Mouse (Mus musculus) embryonic facial prominence, embryonic 13.5 days (tissue): ENCODE measurements around the gene Sh3rf1. TPM values are rescaled to one million over a fixed set of nuclear protein-coding genes. Genes with fewer than 3 reads are reported as not detected.
A peak's percentile ranks its signal among the peaks of the same experiment; 100 is the strongest.

ENCODE experiments used
- ATAC-seq: fragments of 200-750 bp; cut with Nextera tagmentation; 2 replicates; pipeline ENCODE4 v1.8.0; 2017; ENCODE audit warnings: low read depth; ENCODE audit not compliant: insufficient number of reproducible peaks, insufficient read depth, low FRiP score, low TSS enrichment
- H3K27ac ChIP-seq: fragments of 300-500 bp; sonication (generic); 2 replicates; pipeline ENCODE4 v1.5.1; 2015; ENCODE audit warnings: moderate library complexity, mild to moderate bottlenecking, inconsistent platforms
- H3K27me3 ChIP-seq: fragments of 300-500 bp; sonication (generic); 2 replicates; pipeline ENCODE4 v1.6.1; 2015; ENCODE audit warnings: mild to moderate bottlenecking, inconsistent platforms
- H3K36me3 ChIP-seq: fragments of 300-500 bp; sonication (generic); 2 replicates; pipeline ENCODE4 v1.6.1; 2015; ENCODE audit warnings: mild to moderate bottlenecking, inconsistent platforms
- H3K4me1 ChIP-seq: fragments of 300-500 bp; sonication (generic); 2 replicates; pipeline ENCODE4 v1.6.1; 2015; ENCODE audit warnings: inconsistent platforms
- H3K4me2 ChIP-seq: fragments of 300-500 bp; sonication (generic); 2 replicates; pipeline ENCODE4 v1.6.1; 2015; ENCODE audit warnings: moderate library complexity, mild to moderate bottlenecking, inconsistent platforms
- H3K4me3 ChIP-seq: fragments of 300-500 bp; sonication (generic); 2 replicates; pipeline ENCODE4 v1.5.1; 2015; ENCODE audit warnings: mild to moderate bottlenecking, inconsistent platforms
- H3K9ac ChIP-seq: fragments of 300-500 bp; sonication (generic); 2 replicates; pipeline ENCODE4 v1.6.1; 2015; ENCODE audit warnings: mild to moderate bottlenecking, inconsistent platforms
- H3K9me3 ChIP-seq: fragments of 300-500 bp; sonication (generic); 2 replicates; pipeline ENCODE4 v1.6.1; 2016; ENCODE audit warnings: inconsistent platforms
- WGBS: fragments of 180-500 bp; shearing (Covaris S2); methylation state at CpG from one replicate; pipeline ENCODE4 v1.1.7; 2015; ENCODE audit warnings: mixed read lengths; 5-methylcytosine and 5-hydroxymethylcytosine counted together
- polyA plus RNA-seq: library from polyadenylated mRNA; unstranded; fragments of >200 nt; fragmentation: Nextera tagmentation; extraction: Ambion mirVana; gene quantifications from 2 replicates; pipeline ENCODE4 v1.2.1, GENCODE M21; 2015

Sh3rf1 gene
- polyA plus RNA-seq, 1 experiment from 2014 or later: 14.9 TPM

- Histone ChIP-seq H3K9ac (peak overlapping the region; percentile 86), H3K36me3 (peaks cover 2% of the 10 kb centered on the region; the same call in 1 of the 2 replicates), H3K27me3 (no peaks in the 10 kb centered on the region), H3K4me2 (peak overlapping the region; percentile 84), H3K27ac (no peak overlapping the region), H3K4me1 (peaks cover 43% of the 10 kb centered on the region), H3K4me3 (peak overlapping the region; percentile 86), H3K9me3 (no peaks in the 10 kb centered on the region)
- ATAC-seq: no peak
- 32% methylated on average over 20 of the region's 20 CpGs for WGBS
Observed at GRCm38 (mm10) chr8:61225581-61226395, 2.1 kb downstream of the Sh3rf1 start.

- no peaks in the 10 kb centered on the region for H3K9me3 ChIP-seq
- no peak for ATAC-seq
- H3K4me2 ChIP-seq: peak overlapping the region; percentile 84
- peaks cover 49% of the 10 kb centered on the region for H3K4me1 ChIP-seq
- no peaks in the 10 kb centered on the region for H3K27me3 ChIP-seq
- peaks cover 5% of the 10 kb centered on the region; the same call in 1 of the 2 replicates for H3K36me3 ChIP-seq
- no peak overlapping the region for H3K27ac ChIP-seq
- H3K4me3 ChIP-seq: peak overlapping the region; percentile 86; the same call in 1 of the 2 replicates
- H3K9ac ChIP-seq: no peak overlapping the region
- WGBS: 53% methylated on average over 5 of the region's 5 CpGs
Observed at GRCm38 (mm10) chr8:61226632-61227031, 3.0 kb downstream of the Sh3rf1 start.

DNA sequence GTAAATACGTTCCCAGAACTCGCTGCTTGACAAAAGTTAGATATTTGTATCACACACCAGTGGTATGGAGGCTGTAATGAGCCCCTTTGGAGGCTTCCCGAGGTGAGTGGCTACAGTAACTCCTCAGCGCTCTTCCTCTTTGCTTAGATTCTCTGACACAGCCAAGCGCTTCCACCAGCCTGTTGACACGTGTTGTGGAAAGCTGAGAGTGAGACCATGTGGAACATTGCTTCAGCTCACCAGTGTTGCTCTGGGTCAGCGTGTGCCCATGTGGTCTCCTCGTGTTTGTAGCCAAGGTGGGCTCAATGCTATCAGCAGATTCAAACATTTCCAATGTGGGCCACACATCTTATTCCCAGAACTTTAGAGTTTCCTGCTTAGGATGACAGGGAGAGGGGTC is 5.0 kb downstream of the Sh3rf1 start:
- Histone ChIP-seq H3K4me2 (peak overlapping the region; percentile 84), H3K9me3 (no peaks in the 10 kb centered on the region), H3K9ac (no peak overlapping the region), H3K27me3 (no peaks in the 10 kb centered on the region), H3K4me3 (peak overlapping the region; percentile 3; the same call in 1 of the 2 replicates), H3K36me3 (peaks cover 5% of the 10 kb centered on the region; the same call in 1 of the 2 replicates), H3K4me1 (peaks cover 64% of the 10 kb centered on the region), H3K27ac (no peak overlapping the region)
- no peak for ATAC-seq
- WGBS: 56% methylated on average over 8 of the region's 8 CpGs

GRCm38 (mm10) chr8:61229511-61230195 is 6.0 kb downstream of the Sh3rf1 start:
- H3K27ac ChIP-seq: no peak overlapping the region

GRCm38 (mm10) chr8:61230881-61231755 is 7.4 kb downstream of the Sh3rf1 start:
- no peaks in the 10 kb centered on the region for H3K9me3 ChIP-seq
- H3K27ac ChIP-seq: no peak overlapping the region
- peaks cover 70% of the 10 kb centered on the region for H3K4me1 ChIP-seq
- H3K27me3 ChIP-seq: no peaks in the 10 kb centered on the region
- no peak overlapping the region for H3K4me3 ChIP-seq
- no peak overlapping the region for H3K9ac ChIP-seq
- no peak for ATAC-seq
- H3K4me2 ChIP-seq: no peak overlapping the region
- H3K36me3 ChIP-seq: peaks cover 5% of the 10 kb centered on the region; the same call in 1 of the 2 replicates
- WGBS: 92% methylated on average over 11 of the region's 11 CpGs

More at GRCm38 (mm10) chr8:61229511-61230195, 6.0 kb downstream of the Sh3rf1 start:
- Histone ChIP-seq H3K4me1 (peaks cover 70% of the 10 kb centered on the region), H3K4me3 (peak overlapping the region; percentile 7; the same call in 1 of the 2 replicates), H3K36me3 (peaks cover 5% of the 10 kb centered on the region; the same call in 1 of the 2 replicates), H3K9me3 (no peaks in the 10 kb centered on the region), H3K9ac (no peak overlapping the region), H3K27me3 (no peaks in the 10 kb centered on the region), H3K4me2 (peak overlapping the region; percentile 11; the same call in 1 of the 2 replicates)
- 54% methylated on average over 12 of the region's 12 CpGs for WGBS
- no peak for ATAC-seq

GRCm38 (mm10) chr8:61235499-61235898 is 11.8 kb downstream of the Sh3rf1 start:
- H3K9me3 ChIP-seq: no peaks in the 10 kb centered on the region
- peaks cover 12% of the 10 kb centered on the region; the same call in 1 of the 2 replicates for H3K36me3 ChIP-seq
- no peak overlapping the region; the same call in 1 of the 2 replicates for H3K27ac ChIP-seq
- H3K9ac ChIP-seq: no peak overlapping the region
- no peaks in the 10 kb centered on the region for H3K27me3 ChIP-seq
- peaks cover 52% of the 10 kb centered on the region for H3K4me1 ChIP-seq
- no peak for ATAC-seq
- 78% methylated on average over 5 of the region's 5 CpGs for WGBS
- no peak overlapping the region for H3K4me3 ChIP-seq
- H3K4me2 ChIP-seq: no peak overlapping the region

GRCm38 (mm10) chr8:61236506-61237268 is 13.0 kb downstream of the Sh3rf1 start:
- H3K4me2 ChIP-seq: no peak overlapping the region
- peaks cover 47% of the 10 kb centered on the region for H3K4me1 ChIP-seq
- H3K4me3 ChIP-seq: no peak overlapping the region
- 57% methylated on average over 9 of the region's 9 CpGs for WGBS
- H3K9ac ChIP-seq: no peak overlapping the region
- H3K27me3 ChIP-seq: no peaks in the 10 kb centered on the region
- peaks cover 7% of the 10 kb centered on the region; the same call in 1 of the 2 replicates for H3K36me3 ChIP-seq
- no peak overlapping the region for H3K27ac ChIP-seq
- no peaks in the 10 kb centered on the region for H3K9me3 ChIP-seq
- no peak for ATAC-seq

DNA sequence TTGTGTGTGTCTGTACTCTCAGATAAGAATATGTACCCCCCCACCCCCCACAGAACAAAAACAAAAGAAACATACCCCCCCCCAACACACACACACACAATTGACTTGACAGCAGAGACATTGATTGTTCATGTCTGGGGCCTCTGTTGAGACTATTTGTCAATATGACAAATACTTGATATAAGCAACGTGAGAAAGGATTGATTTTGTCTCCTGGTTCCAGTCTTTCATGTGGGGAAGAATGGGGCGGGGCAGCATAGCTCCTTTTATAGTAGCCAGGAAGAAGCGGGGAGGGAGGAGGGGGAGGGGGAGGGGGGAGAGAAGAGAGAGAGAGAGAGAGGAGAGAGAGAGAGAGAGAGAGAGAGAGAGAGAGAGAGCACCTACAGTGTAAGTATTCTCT is 15.9 kb downstream of the Sh3rf1 start:
- Histone ChIP-seq H3K27ac (no peak overlapping the region), H3K9ac (no peak overlapping the region), H3K36me3 (peaks cover 15% of the 10 kb centered on the region), H3K9me3 (no peaks in the 10 kb centered on the region; the same call in 1 of the 2 replicates), H3K27me3 (no peaks in the 10 kb centered on the region), H3K4me2 (no peak overlapping the region), H3K4me1 (peaks cover 28% of the 10 kb centered on the region), H3K4me3 (no peak overlapping the region)
- 51% methylated on average over 3 of the region's 3 CpGs for WGBS
- no peak for ATAC-seq

GRCm38 (mm10) chr8:61241229-61241628 is 17.6 kb downstream of the Sh3rf1 start:
- Histone ChIP-seq H3K9me3 (no peaks in the 10 kb centered on the region; the same call in 1 of the 2 replicates), H3K9ac (no peak overlapping the region), H3K27ac (no peak overlapping the region), H3K36me3 (peaks cover 15% of the 10 kb centered on the region), H3K27me3 (no peaks in the 10 kb centered on the region), H3K4me3 (no peak overlapping the region), H3K4me1 (peaks cover 20% of the 10 kb centered on the region), H3K4me2 (no peak overlapping the region)
- no peak for ATAC-seq
- 37% methylated on average over 8 of the region's 8 CpGs for WGBS

DNA sequence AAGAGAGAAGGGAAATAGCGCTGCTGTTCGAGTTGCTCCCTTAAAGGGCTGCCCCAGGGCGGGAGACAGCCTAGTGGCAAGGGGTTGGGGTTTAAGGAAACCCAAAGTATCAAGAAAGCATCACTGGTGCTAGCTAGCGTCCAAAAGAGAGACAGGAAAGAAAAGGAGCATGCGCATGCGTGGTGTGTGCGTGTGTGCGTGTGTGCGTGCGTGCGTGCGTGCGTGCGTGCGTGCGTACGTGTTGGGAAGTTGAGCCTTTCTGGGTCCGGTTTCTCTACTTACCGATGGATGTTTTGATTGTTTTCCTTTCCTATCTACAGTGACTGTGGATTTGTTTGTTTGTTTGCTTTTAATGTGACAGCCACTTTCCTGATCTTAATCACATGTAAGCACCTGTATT is 19.2 kb downstream of the Sh3rf1 start:
- ATAC-seq: no peak

More for the DNA sequence above, 19.2 kb downstream of the Sh3rf1 start:
- Histone ChIP-seq H3K4me2 (no peak overlapping the region), H3K36me3 (peaks cover 13% of the 10 kb centered on the region), H3K4me1 (peaks cover 20% of the 10 kb centered on the region), H3K27ac (no peak overlapping the region), H3K27me3 (no peaks in the 10 kb centered on the region), H3K4me3 (no peak overlapping the region), H3K9ac (no peak overlapping the region), H3K9me3 (no peaks in the 10 kb centered on the region; the same call in 1 of the 2 replicates)
- WGBS: 96% methylated on average over 19 of the region's 19 CpGs
